Mouse (Mus musculus) C2C12 (cell line): ENCODE measurements around the gene Fam69a.

Experiments
- CTCF ChIP-seq: IDR thresholded peaks from one replicate; pipeline ENCODE4 v1.5.1; 2011; ENCODE audit not compliant: control insufficient read depth, insufficient read depth, insufficient read length
- FOSL1 ChIP-seq: IDR thresholded peaks from one replicate; pipeline ENCODE4 v1.8.0; 2011; ENCODE audit warnings: mild to moderate bottlenecking, low read length; ENCODE audit not compliant: poor library complexity, insufficient read depth, severe bottlenecking
- MAX ChIP-seq: IDR thresholded peaks from one replicate; pipeline ENCODE4 v1.6.1; 2011; ENCODE audit warnings: mild to moderate bottlenecking, control low read depth
- MYOD1 ChIP-seq: IDR thresholded peaks from one replicate; pipeline ENCODE4 v1.6.1; 2011; ENCODE audit warnings: low read depth; ENCODE audit not compliant: control insufficient read depth, insufficient read length
- MYOG ChIP-seq: IDR thresholded peaks from one replicate; pipeline ENCODE4 v1.6.1; 2011; ENCODE audit not compliant: control insufficient read depth, insufficient read length; ENCODE audit errors: extremely low read depth
- USF1 ChIP-seq: IDR thresholded peaks from one replicate; pipeline ENCODE4 v1.6.1; 2011; ENCODE audit warnings: low read depth, mild to moderate bottlenecking, control low read depth, moderate library complexity

GRCm38 (mm10) chr5:107987835-107988251 lies 958 bp upstream of the Fam69a start:
- no peak for TF ChIP-seq MAX
- TF ChIP-seq CTCF: no peak
- TF ChIP-seq MYOD1: no peak
- no peak for TF ChIP-seq USF1
- peak; percentile 43 for TF ChIP-seq FOSL1
- TF ChIP-seq MYOG: no peak
